Mouse (Mus musculus) heart, postnatal 25 days (tissue): ENCODE results near the gene Pid1. TPM values are rescaled to one million over a fixed set of nuclear protein-coding genes. Genes with fewer than 3 reads are reported as not detected.

Experiments used
- DNase-seq: peaks from one replicate; pipeline ENCODE4 v3.0.0; 2022; ENCODE audit warnings: low spot score
- intact Hi-C: fragments of 180-260 bp; cut with DNase I; formaldehyde crosslinking; loops from one replicate; pipeline ENCODE4 v1.15.1; 2025
- total RNA-seq, 2 experiments: library from RNA; stranded (reverse); gene quantifications; 2 replicates each; pipeline ENCODE4 v1.2.3; 2021

Pid1 gene
- total RNA-seq, 2 experiments from 2014 or later: 8.7 to 11.1 TPM

- no peak for DNase-seq
- intact Hi-C loops: no loop called here
These were observed 165.1 kb downstream of the Pid1 start for GRCm38 (mm10) chr1:84198887-84199286.

DNA sequence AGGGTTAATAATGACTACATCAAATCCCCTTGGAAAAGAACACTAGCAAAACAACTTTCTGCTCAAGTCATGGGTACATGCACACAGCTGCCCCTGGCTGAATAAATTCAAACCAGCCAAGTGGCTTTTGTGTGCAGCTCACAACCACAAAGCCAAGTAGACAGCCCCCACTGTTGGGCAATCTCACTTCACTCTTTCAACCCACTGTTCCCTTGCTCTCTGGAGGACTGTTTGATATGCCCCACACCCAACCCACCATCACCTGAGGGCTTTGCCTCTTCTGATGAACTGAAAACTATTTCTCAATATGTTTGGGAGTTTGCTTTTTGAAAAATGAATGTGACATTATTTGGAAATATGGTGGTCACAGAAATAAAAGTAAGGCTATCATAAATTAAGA, 171.8 kb downstream of the Pid1 start:
- intact Hi-C loops: no loop called here

GRCm38 (mm10) chr1:84189446-84189845, 174.5 kb downstream of the Pid1 start:
- DNase-seq: peak; percentile 14

More for the DNA sequence above, 171.8 kb downstream of the Pid1 start:
- DNase-seq: no peak

GRCm38 (mm10) chr1:84186756-84187437, 177.1 kb downstream of the Pid1 start:
- intact Hi-C loops: loop anchor here (5.0 kb wide), 1 partner anchor 40 kb away; no protein-coding TSS in a partner anchor

More at GRCm38 (mm10) chr1:84189446-84189845, 174.5 kb downstream of the Pid1 start:
- intact Hi-C loops: loop anchor here (5.0 kb wide), 1 partner anchor 38 kb away; no protein-coding TSS in a partner anchor

GRCm38 (mm10) chr1:84177696-84178095, 186.3 kb downstream of the Pid1 start:
- intact Hi-C loops: no loop called here
- DNase-seq: no peak

More at GRCm38 (mm10) chr1:84186756-84187437, 177.1 kb downstream of the Pid1 start:
- DNase-seq: no peak

GRCm38 (mm10) chr1:84177033-84177432, 186.9 kb downstream of the Pid1 start:
- intact Hi-C loops: no loop called here
- DNase-seq: no peak

GRCm38 (mm10) chr1:84172941-84173340, 191.0 kb downstream of the Pid1 start:
- intact Hi-C loops: no loop called here
- no peak for DNase-seq

GRCm38 (mm10) chr1:84157790-84158189, 206.2 kb downstream of the Pid1 start:
- intact Hi-C loops: loop anchor here (10.0 kb wide), 1 partner anchor 127 kb away; no protein-coding TSS in a partner anchor
- DNase-seq: no peak

GRCm38 (mm10) chr1:84155585-84155930, 208.4 kb downstream of the Pid1 start:
- intact Hi-C loops: loop anchor here (10.0 kb wide), 1 partner anchor 129 kb away; no protein-coding TSS in a partner anchor
- DNase-seq: no peak

DNA sequence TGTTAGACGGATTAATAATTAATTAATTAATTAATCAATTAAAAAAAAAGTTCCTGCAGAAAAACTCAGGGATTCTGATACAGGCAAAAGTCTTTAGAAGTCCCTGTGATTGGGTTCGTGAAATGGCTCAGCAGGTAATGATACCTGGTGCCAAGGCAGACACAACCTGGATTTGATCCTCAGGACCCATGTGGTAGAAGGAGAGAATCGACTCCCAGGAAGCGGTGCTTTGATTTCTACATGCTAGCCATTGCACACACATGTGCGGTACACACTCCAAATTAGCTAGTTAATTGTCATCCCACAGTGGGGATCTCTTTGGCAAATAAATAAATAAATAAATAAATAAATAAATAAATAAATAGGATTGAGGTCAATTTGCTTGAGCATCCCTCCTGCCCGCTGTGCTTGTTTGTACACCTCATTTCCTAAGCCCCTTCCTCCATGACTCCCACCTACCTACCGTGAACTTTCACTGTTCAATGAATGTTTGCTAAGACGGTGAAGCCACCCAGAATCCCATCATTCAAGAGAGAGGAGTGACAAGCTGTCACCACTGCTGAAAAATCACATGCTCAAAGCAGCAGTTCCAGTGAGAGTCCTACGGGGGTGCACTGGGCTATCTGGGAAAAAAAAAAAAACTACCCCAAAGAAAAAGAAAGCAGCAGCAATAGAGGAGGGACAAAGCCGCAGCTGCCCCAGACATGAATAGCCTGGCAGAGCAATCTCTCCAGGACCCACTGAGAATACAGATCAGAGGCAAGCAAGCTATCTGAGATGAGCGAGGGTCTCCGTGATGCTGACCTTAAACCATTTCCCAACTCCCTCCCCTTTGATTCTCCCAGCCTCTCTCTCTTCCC, 209.0 kb downstream of the Pid1 start:
- DNase-seq: no peak
- intact Hi-C loops: loop anchor here (5.0 to 10.0 kb wide), 2 partner anchors 130 to 408 kb away; no protein-coding TSS in a partner anchor

GRCm38 (mm10) chr1:84153943-84154342, 210.0 kb downstream of the Pid1 start:
- DNase-seq: no peak
- intact Hi-C loops: loop anchor here (5.0 to 10.0 kb wide), 2 partner anchors 131 to 407 kb away; no protein-coding TSS in a partner anchor

- no peak for DNase-seq
- intact Hi-C loops: no loop called here
These were observed 222.4 kb downstream of the Pid1 start for GRCm38 (mm10) chr1:84141561-84141960.

DNA sequence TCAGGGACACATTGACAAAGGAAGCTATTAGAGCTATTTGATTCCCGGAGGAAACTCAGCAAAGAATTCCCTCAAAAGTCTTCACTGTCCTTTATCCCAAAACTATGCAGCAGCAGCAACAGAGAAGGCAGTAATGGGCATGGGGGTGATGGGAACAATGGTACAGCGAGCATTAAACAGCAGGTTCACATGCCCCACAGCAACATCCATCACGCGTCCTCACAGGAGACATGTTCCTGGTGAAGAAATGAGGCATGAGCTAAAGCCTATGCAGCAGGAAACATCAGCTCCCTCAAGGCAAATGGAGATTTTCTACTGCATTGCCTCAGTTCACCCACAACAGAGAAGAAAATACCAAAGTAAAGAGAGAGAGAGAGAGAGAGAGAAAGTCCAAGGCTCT, 231.5 kb downstream of the Pid1 start:
- intact Hi-C loops: no loop called here
- DNase-seq: no peak

DNA sequence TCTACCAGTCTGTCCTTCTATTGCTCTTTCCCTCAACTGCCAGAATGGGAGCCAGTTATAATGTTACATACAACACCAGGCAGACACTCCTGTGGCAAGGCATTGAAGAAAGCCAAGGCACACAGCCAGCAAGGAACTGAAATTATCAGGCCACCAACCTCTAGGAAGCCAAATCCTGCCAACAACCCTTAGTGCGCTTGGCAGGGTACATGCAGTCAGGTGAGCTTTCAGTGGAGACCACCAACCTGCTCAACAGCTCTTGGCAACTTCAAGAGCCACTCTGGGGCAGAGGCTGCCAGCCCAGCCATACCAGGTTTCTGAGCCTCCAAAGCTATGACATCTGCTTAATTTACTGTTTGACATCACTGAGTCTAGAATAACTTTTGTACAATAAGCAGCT, 232.2 kb downstream of the Pid1 start:
- intact Hi-C loops: no loop called here
- no peak for DNase-seq

- intact Hi-C loops: no loop called here
- DNase-seq: no peak
These were observed 235.5 kb downstream of the Pid1 start for GRCm38 (mm10) chr1:84128510-84128909.

DNA sequence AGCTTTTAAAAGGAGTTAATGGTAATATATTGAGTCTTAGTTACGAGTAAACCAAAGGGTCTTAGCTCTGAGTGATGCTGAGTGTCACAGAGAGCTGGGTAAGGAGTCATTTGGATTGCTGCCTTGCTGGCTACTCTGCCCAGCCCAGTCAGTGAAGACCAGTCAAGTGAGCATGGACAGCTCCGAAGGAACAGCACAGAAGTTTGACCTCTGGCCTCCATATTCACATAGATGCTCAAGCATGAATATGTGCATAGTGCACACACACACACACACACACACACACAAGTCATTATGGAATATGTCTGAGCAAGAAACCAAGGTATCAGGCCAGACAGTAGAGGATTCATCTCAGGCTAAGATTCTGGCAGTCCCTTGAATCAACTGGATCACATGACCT, 244.7 kb downstream of the Pid1 start:
- intact Hi-C loops: loop anchor here (10.0 kb wide), 1 partner anchor 465 kb away; no protein-coding TSS in a partner anchor
- DNase-seq: no peak

DNA sequence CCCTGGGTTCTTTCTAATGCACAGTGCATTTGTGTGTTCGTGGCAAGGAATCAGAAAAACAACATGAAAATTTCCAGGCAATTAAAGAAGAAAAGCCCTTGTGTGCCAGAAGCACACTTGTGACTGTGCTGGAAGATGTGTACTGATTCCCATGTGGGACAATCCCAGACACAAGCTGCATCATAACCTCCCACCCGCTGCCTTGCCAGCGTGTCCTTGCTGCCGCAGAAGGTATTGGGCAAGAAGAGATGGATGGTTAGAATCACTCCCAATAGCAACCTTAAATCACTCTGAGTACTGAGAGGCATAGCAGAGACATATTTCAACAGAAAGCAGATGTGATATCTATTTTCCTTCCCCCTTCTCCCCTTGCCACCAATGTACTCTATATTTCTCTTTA, 257.2 kb downstream of the Pid1 start:
- no peak for DNase-seq
- intact Hi-C loops: no loop called here

- no peak for DNase-seq
- intact Hi-C loops: loop anchor here (5.0 kb wide), 1 partner anchor 355 kb away; no protein-coding TSS in a partner anchor
These were observed 261.9 kb downstream of the Pid1 start for GRCm38 (mm10) chr1:84102052-84102451.

GRCm38 (mm10) chr1:84097398-84097797, 266.6 kb downstream of the Pid1 start:
- no peak for DNase-seq

DNA sequence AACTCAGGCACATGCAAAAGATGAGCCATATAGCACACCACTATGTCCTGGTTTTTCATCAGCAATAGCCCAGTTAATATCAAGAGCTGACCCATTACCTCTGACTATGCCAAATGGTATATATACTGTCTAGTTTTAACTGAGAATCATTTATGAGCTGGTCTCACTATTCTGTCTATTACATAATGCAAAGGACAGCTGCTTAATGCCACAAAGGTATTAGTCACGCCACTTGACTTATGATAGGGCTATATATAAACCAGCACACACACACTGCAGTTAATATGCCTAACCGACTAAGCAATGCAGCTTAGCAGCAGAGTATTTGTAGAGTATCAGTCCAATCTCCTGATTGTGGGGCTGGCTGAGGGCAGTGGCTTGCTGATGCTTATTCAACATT, 270.7 kb downstream of the Pid1 start:
- intact Hi-C loops: no loop called here
- no peak for DNase-seq

More at GRCm38 (mm10) chr1:84097398-84097797, 266.6 kb downstream of the Pid1 start:
- intact Hi-C loops: no loop called here

DNA sequence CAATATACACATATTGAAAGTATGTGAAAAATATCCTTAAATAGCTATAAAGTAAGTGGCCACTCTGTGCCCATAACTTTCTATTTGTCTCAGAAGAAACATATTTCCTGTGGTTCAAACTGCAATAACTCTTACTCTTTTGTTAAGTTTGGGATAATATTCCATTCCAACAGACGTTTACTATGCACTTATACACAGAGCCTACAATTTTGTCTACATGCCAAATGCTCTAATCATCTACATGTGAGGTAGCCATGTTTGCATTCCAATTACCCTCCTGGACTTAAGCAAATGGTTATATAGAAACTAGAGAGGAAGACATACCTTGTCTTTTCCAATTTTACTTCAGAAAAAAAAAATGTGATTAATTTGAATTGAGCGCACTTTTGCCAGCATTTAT, 274.3 kb downstream of the Pid1 start:
- intact Hi-C loops: no loop called here
- DNase-seq: no peak
